Mouse (Mus musculus) right cerebral cortex, adult 18-20 months (tissue): Measurements from ENCODE around the gene Magi3.

ENCODE experiments used
- DNase-seq: peaks from one replicate; pipeline ENCODE4 v3.0.0; 2022; ENCODE audit warnings: mixed read lengths

The Magi3 gene

GRCm38 (mm10) chr3:104020101-104020500 lies 200.1 kb downstream of the Magi3 start:
- no peak for DNase-seq

- DNase-seq = no peak
These were observed 200.7 kb downstream of the Magi3 start for GRCm38 (mm10) chr3:104019453-104019852.

GRCm38 (mm10) chr3:104017931-104018330 lies 202.2 kb downstream of the Magi3 start:
- DNase-seq = no peak

DNA sequence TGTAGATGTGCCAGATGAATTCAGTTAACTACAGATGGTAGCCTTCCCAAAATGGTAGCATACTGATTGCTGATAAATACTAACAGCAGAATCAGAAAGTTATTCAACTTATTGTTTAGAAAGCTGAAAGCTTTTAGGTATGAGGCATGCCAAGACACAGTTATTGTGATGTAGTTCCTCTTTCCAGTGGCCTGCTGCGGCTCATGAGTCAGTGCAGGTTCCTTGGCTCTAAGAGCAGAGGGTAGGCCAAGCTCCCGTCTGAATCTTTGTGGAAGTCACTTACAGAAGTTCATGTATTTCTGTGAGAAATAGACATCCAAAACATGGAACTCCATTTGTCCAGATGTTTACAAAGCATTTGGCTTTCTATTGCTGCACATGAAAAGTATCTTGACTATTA lies 208.2 kb downstream of the Magi3 start:
- no peak for DNase-seq

GRCm38 (mm10) chr3:104009924-104010662 lies 210.1 kb downstream of the Magi3 start:
- no peak for DNase-seq

GRCm38 (mm10) chr3:104007479-104007878 lies 212.7 kb downstream of the Magi3 start:
- DNase-seq = peak; percentile 40

- no peak for DNase-seq
These were observed 213.2 kb downstream of the Magi3 start for GRCm38 (mm10) chr3:104006896-104007466.

DNA sequence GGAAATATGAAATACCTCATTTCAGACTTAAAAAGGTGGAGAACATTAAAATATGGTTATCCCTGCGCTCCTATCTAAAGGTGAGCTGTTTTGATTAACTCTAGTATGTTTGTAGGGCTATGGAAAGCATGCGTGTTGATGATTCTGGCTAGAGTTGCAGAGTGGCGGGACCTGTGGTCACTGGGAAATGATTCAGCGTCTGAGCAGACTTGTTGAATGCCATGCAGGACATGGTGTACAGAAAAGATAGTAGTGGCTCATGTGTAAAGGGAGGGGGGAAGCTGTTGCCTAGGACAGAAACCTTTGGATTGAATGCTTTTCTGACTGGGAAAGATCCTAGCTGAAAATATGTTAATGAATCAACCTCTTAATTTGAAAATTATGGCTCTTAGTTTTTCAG lies 221.4 kb downstream of the Magi3 start:
- DNase-seq = no peak

DNA sequence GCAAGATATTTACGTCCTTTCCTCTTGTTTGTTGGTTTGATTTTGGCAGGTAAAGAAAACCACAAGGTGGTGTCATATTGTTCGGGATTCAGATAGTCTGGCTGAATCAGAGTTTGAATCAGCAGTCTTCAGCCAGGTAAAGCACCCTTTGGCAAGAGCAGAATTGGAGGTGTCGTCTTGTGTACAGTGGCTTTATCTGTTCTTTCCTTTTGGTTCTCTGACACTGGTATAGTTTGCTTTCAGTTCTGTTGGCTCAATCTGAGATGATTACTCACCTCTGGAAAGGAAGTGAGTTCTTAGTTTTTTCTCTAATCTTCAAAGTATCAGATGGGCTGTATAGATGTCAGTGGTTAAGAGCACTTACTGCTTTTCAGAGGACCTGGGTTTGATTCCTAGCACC lies 228.9 kb downstream of the Magi3 start:
- no peak for DNase-seq

DNA sequence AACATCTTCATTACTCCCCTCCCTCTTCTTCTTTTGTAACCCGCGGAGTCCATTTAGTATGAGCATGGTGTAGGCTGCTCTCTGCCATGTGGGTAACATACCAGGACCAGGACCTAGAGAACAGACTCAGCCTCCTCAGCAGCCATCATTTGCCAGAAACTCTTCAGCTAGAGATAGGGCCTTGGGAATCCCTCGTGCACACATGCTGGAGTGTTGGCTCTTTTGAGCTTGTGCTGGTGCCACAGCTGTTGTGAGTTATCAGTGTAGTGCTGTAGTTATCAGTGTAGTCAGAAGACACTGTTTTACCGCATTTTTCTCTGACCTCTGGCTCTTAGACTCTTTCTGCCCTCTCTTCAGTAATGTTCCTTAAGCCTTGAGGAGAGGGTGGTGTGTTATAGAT lies 230.8 kb downstream of the Magi3 start:
- no peak for DNase-seq

DNA sequence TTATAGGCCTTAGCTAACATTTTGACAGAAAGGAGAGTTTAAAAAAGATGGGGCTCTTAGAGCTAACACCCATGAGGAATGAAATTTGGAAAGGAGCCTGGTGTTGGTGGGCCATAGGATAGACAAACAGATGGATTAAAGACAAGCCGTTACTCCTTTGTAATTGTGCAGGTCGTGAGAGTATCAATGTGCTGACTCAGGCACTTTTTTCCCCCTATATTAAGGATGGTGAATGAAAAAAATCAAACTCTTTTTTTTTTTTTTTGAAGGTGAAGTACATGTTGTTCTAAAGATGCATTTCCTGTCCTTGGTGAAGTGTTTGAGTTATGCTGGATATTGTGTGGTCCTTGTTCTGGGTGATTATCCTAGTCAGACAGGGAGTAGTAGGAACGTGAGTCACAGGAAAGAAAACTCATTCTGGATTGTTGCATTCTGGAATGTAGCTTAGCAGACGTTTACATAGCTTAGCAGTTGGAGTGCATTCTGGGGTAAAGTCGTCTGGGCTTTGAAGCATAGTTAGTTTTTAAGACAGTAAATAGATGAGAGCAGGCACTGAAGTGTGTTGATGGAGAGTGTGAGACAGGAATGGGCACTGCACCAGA lies 232.2 kb downstream of the Magi3 start:
- no peak for DNase-seq

- no peak for DNase-seq
These were observed 235.0 kb downstream of the Magi3 start for GRCm38 (mm10) chr3:103985194-103985593.

- no peak for DNase-seq
These were observed 235.6 kb downstream of the Magi3 start for GRCm38 (mm10) chr3:103984556-103984955.

DNA sequence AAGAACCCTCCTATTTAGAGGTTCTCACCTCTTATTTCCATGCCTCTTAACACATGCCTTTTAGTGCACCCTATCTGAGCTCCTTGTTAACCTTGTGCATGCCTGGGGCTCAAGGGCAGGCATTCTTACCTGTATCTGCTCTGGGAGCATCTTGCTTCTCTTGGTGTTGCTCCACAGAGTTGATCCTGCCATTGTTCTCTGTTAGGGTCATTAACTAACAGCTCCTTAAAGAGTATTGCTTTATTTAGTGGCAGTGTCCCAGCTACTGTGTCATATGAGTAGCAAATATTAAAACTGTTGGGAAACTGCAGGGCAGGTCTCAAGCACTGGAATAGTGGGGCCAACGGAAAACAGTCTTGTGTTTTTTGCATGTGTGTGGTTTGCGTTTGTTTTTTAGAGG lies 249.0 kb downstream of the Magi3 start:
- no peak for DNase-seq

GRCm38 (mm10) chr3:103968701-103969100 lies 251.5 kb downstream of the Magi3 start:
- DNase-seq = peak; percentile 49

GRCm38 (mm10) chr3:103967861-103968691 lies 252.1 kb downstream of the Magi3 start, which contains the start of gene Phtf1:
Phtf1 (plus strand) TSS chr3:103968110.
- peak; percentile 85 for DNase-seq

- DNase-seq = no peak
These were observed 252.9 kb downstream of the Magi3 start for GRCm38 (mm10) chr3:103967231-103967630.
